Mouse (Mus musculus): ENCODE measurements around the gene Rsph14. TPM values are rescaled to one million over a fixed set of nuclear protein-coding genes. Genes with fewer than 3 reads are reported as not detected.

Gene Rsph14
- polyA plus RNA-seq, 1 experiment from 2014 or later, result not detected

DNA sequence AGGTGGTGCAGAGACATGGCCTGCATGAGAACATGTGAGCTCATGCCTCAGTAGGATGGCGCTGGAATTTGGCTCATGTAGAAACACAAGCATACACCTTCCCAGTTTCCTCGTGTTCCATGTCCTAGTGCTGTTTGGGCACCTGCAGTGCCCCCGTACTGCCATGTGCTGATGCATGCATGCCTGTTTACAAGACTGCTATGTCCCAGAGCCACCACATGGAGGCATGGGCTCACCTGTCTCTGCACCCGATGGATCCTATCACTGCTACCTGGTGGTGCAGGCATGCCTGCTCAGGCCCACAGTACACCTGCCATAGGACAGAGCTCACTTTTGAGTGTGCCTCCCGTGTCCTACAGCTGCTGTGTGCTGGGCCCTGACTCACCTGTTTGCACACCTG lies 94.0 kb downstream of the Rsph14 start:
- no peaks in the 10 kb centered on the region for H3K9me3 ChIP-seq (ENCODE audit: low read length)
- no peaks in the 10 kb centered on the region for H3K27me3 ChIP-seq (ENCODE audit: insufficient read depth, low read length)
- no peak overlapping the region for H3K4me2 ChIP-seq (ENCODE audit: low read depth, low read length)
- no peak overlapping the region for H3K27ac ChIP-seq (ENCODE audit: low read depth)
- no peak overlapping the region for H3K4me3 ChIP-seq (ENCODE audit: low read depth, low read length)
- H3K4me1 ChIP-seq (ENCODE audit: insufficient read depth), result no peaks in the 10 kb centered on the region
- no peak for DNase-seq
- no peaks in the 10 kb centered on the region for H3K36me3 ChIP-seq (replicated peaks; ENCODE audit: insufficient read depth, low read length)
- 54% methylated on average over 5 of the region's 5 CpGs for WGBS (ENCODE audit: insufficient replicate concordance)
- ATAC-seq, result no peak
- TF ChIP-seq CTCF (IDR thresholded peaks at IDR 0.05; ENCODE audit: low read depth) (0 out of 2 replicates have a peak, but pooled peaks have one; percentile 15), EP300 (IDR thresholded peaks at IDR 0.05; ENCODE audit: low read depth) (no peak)
- H3K9ac ChIP-seq (replicated peaks), result no peak overlapping the region

DNA sequence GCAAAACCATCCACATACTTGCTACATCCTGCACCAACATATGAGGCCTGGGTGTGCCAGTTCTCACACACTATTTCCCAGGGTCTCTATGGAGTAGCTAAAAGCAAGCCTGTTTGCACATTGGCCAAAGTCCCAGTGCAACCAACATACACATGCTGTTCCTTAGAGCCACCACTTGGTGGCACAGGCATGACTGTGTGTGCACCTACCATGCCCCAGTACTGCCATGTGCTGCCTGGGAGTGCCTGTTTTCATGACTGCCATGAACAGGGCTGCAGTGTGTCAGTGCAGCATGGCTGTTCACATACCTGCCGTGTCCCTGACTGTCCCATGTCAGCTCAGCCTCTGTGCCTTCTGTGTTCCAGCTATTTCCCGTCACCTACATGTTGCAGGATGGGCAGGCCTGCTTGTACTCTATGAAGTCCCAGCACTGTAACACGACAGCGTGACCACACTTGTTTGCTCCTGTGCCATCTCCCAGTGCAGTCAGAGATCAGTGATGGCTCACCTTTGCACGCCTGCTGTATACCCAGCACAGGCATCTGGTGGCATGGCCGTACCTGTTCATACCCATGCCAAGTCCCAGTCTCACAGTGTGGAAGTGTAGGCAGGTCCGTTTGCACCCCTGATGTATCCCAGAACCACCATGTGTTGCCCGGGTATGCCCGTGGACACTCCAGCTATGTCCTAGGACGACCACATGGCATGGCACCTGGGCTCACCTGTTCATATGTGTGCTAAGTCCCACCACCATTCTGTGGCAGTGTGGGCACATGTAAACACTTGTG lies 95.2 kb downstream of the Rsph14 start:
- H3K9me3 ChIP-seq (ENCODE audit: low read length), result no peaks in the 10 kb centered on the region
- H3K4me1 ChIP-seq (ENCODE audit: insufficient read depth), result no peaks in the 10 kb centered on the region
- DNase-seq (no peak), ATAC-seq (peak; percentile 57)
- 76% methylated on average over 10 of the region's 10 CpGs for WGBS (ENCODE audit: insufficient replicate concordance)
- TF ChIP-seq CTCF (IDR thresholded peaks at IDR 0.05; ENCODE audit: low read depth) (peak; percentile 82), EP300 (IDR thresholded peaks at IDR 0.05; ENCODE audit: low read depth) (no peak)
- H3K27ac ChIP-seq (ENCODE audit: low read depth), result no peak overlapping the region
- no peak overlapping the region for H3K4me2 ChIP-seq (ENCODE audit: low read depth, low read length)
- H3K9ac ChIP-seq (replicated peaks), result no peak overlapping the region
- H3K27me3 ChIP-seq (ENCODE audit: insufficient read depth, low read length), result no peaks in the 10 kb centered on the region
- H3K4me3 ChIP-seq (ENCODE audit: low read depth, low read length), result no peak overlapping the region
- H3K36me3 ChIP-seq (replicated peaks; ENCODE audit: insufficient read depth, low read length), result no peaks in the 10 kb centered on the region

DNA sequence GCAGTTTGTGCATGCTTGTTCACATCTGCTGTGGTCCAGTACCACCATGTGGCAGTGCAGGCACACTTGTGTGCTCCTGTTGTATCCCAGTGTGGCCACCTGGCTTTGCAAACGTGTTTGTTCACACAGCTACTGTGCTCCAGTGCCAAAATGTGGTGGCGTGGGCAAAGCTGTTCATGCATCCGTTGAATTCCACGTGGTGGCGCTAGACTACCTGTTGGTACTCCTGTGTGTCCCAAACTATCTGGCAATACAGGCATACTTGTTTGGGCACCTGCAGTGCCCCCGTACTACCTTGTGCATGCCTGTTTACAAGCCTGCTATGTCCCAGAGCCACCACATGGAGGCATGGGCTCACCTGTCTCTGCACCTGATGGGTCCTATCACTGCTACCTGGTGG lies 97.4 kb downstream of the Rsph14 start:
- Histone ChIP-seq H3K4me3 (ENCODE audit: low read depth, low read length) (no peak overlapping the region), H3K4me1 (ENCODE audit: insufficient read depth) (no peaks in the 10 kb centered on the region), H3K27me3 (ENCODE audit: insufficient read depth, low read length) (no peaks in the 10 kb centered on the region), H3K27ac (ENCODE audit: low read depth) (no peak overlapping the region), H3K9me3 (ENCODE audit: low read length) (no peaks in the 10 kb centered on the region), H3K9ac (replicated peaks) (no peak overlapping the region), H3K4me2 (ENCODE audit: low read depth, low read length) (no peak overlapping the region), H3K36me3 (replicated peaks; ENCODE audit: insufficient read depth, low read length) (no peaks in the 10 kb centered on the region)
- no peak for ATAC-seq
- 20% methylated on average over 6 of the region's 6 CpGs for WGBS (ENCODE audit: insufficient replicate concordance)
- TF ChIP-seq CTCF (IDR thresholded peaks at IDR 0.05; ENCODE audit: low read depth) (peak; percentile 53), EP300 (IDR thresholded peaks at IDR 0.05; ENCODE audit: low read depth) (no peak)
- DNase-seq, result peak; percentile 28

DNA sequence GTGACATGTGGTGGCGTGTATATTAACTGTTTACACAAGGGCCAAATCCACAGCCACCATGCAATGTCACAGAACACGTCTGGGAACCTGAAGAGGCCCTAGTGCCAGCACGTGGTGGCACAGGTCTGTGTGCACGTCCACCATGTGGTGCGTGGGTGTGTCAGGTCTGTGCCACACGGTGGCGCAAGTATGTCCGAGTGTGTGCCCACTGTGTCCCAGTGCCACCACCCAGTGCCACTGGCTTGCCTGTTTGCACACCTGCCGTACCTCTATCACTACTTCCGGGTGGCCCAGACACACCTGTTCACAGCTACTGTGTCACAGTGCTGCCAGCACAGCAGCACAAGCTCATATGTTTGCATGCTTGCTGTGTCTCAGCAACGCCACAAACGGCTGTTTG lies 97.9 kb downstream of the Rsph14 start:
- Histone ChIP-seq H3K9ac (replicated peaks) (no peak overlapping the region), H3K36me3 (replicated peaks; ENCODE audit: insufficient read depth, low read length) (no peaks in the 10 kb centered on the region), H3K4me3 (ENCODE audit: low read depth, low read length) (no peak overlapping the region), H3K4me1 (ENCODE audit: insufficient read depth) (no peaks in the 10 kb centered on the region), H3K27me3 (ENCODE audit: insufficient read depth, low read length) (no peaks in the 10 kb centered on the region), H3K4me2 (ENCODE audit: low read depth, low read length) (no peak overlapping the region), H3K9me3 (ENCODE audit: low read length) (no peaks in the 10 kb centered on the region), H3K27ac (ENCODE audit: low read depth) (no peak overlapping the region)
- peak; percentile 12 for DNase-seq
- 67% methylated on average over 12 of the region's 12 CpGs for WGBS (ENCODE audit: insufficient replicate concordance)
- no peak for TF ChIP-seq CTCF (IDR thresholded peaks at IDR 0.05; ENCODE audit: low read depth)
- TF ChIP-seq EP300 (IDR thresholded peaks at IDR 0.05; ENCODE audit: low read depth), result no peak
- no peak for ATAC-seq

DNA sequence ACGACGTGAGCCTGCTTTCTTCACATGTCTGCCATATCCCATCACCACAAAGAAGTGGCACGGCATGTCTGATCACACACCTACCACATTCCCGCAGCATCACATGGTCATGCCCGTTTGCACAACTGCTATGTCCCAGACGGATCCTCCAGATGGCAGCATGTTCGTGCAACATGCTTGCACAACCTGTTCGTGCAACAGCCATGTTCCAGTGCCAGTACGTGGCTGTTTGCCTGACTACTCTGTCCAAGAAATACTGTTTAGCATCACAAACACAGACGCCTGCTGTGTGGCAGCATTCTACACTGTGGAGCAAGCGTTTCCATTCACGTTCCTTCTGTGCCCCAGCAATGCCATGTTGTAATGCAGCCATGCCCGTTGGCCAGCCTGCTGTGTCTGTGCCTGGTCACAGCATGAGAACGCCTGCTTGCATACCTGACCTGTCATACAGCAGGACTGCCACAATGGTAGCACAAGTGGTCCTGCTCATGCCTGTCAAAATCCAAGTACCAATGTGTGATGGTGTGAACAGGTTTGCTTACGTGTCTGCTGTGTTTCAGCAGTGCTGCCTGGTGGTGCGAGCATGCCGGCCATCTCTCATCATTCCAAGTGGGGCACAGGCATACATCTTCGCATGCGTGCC lies 98.7 kb downstream of the Rsph14 start:
- Histone ChIP-seq H3K4me2 (ENCODE audit: low read depth, low read length) (no peak overlapping the region), H3K9ac (replicated peaks) (no peak overlapping the region), H3K4me1 (ENCODE audit: insufficient read depth) (no peaks in the 10 kb centered on the region), H3K9me3 (ENCODE audit: low read length) (no peaks in the 10 kb centered on the region), H3K27ac (ENCODE audit: low read depth) (no peak overlapping the region), H3K27me3 (ENCODE audit: insufficient read depth, low read length) (no peaks in the 10 kb centered on the region), H3K36me3 (replicated peaks; ENCODE audit: insufficient read depth, low read length) (no peaks in the 10 kb centered on the region), H3K4me3 (ENCODE audit: low read depth, low read length) (no peak overlapping the region)
- DNase-seq (no peak), ATAC-seq (no peak)
- 80% methylated on average over 19 of the region's 19 CpGs for WGBS (ENCODE audit: insufficient replicate concordance)
- no peak for TF ChIP-seq EP300 (IDR thresholded peaks at IDR 0.05; ENCODE audit: low read depth)
- no peak for TF ChIP-seq CTCF (IDR thresholded peaks at IDR 0.05; ENCODE audit: low read depth)

DNA sequence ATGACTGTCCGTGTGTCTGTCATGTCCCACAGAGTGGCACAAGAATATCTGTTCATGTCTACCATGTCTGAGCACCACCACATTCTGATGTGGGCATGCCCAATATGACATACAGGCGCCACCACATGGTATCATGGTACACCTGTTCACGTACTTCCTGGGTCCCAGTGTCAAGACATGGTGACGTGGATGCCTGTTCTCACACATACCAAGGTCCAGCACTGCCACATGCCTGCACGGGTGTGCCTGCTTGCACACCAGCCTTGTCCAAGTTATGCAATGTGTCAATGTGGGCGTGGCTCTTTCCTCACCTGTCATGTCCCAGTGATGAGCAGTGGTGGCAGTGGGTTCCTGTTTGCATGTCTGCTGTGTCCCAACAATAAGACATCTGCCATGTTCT lies 99.9 kb downstream of the Rsph14 start:
- DNase-seq (no peak), ATAC-seq (no peak)
- 69% methylated on average over 6 of the region's 6 CpGs for WGBS (ENCODE audit: insufficient replicate concordance)
- Histone ChIP-seq H3K4me1 (ENCODE audit: insufficient read depth) (no peaks in the 10 kb centered on the region), H3K9ac (replicated peaks) (no peak overlapping the region), H3K36me3 (replicated peaks; ENCODE audit: insufficient read depth, low read length) (no peaks in the 10 kb centered on the region), H3K4me2 (ENCODE audit: low read depth, low read length) (no peak overlapping the region), H3K27me3 (ENCODE audit: insufficient read depth, low read length) (no peaks in the 10 kb centered on the region), H3K27ac (ENCODE audit: low read depth) (no peak overlapping the region), H3K9me3 (ENCODE audit: low read length) (no peaks in the 10 kb centered on the region), H3K4me3 (ENCODE audit: low read depth, low read length) (no peak overlapping the region)
- TF ChIP-seq EP300 (IDR thresholded peaks at IDR 0.05; ENCODE audit: low read depth), result no peak
- no peak for TF ChIP-seq CTCF (IDR thresholded peaks at IDR 0.05; ENCODE audit: low read depth)
